Mouse (Mus musculus) CH12.LX (cell line): ENCODE data around the gene Fam57a. TPM values are rescaled to one million over a fixed set of nuclear protein-coding genes. Genes with fewer than 3 reads are reported as not detected.
A peak's percentile ranks its signal among the peaks of the same experiment; 100 is the strongest.

ENCODE experiments used
- DNase-seq: peaks from one replicate; pipeline ENCODE4 v3.0.0-alpha.2; 2013; ENCODE audit errors: extremely low read depth
- H3K27ac ChIP-seq: 2 replicates; pipeline ENCODE4 v1.5.1; 2012; ENCODE audit warnings: low read depth, mild to moderate bottlenecking, control low read depth, moderate library complexity; ENCODE audit not compliant: insufficient read depth
- H3K27me3 ChIP-seq: replicated peaks from 2 replicates; pipeline ENCODE3; 2012; ENCODE audit warnings: inconsistent platforms
- H3K36me3 ChIP-seq, 2 experiments: replicated peaks in 1 of 2; 2 replicates each; pipeline versions ENCODE3 to v1.6.1; 2012; ENCODE audit warnings: inconsistent platforms in 1 of 2, low read length in 1 of 2, mild to moderate bottlenecking in 1 of 2, mixed read lengths in 1 of 2, moderate library complexity in 1 of 2; ENCODE audit not compliant: control insufficient read depth in 1 of 2, insufficient read depth in 1 of 2
- H3K4me1 ChIP-seq, 2 experiments: 2 replicates each; pipeline ENCODE4 v1.6.1; 2012; ENCODE audit warnings: inconsistent platforms in 1 of 2, moderate library complexity in 1 of 2; ENCODE audit not compliant: insufficient read depth in 2 of 2, control insufficient read depth in 1 of 2
- H3K4me2 ChIP-seq: 2 replicates; pipeline ENCODE4 v1.6.1; 2012; ENCODE audit warnings: low read depth, mild to moderate bottlenecking, control low read depth; ENCODE audit not compliant: poor library complexity, insufficient read depth, severe bottlenecking
- H3K4me3 ChIP-seq, 3 experiments: fragments of 150-350 bp in 1 of 3; sonication (generic) in 1 of 3; replicated peaks in 1 of 3; 2 replicates each; pipeline versions ENCODE3 to v1.5.1; 2011 to 2012; ENCODE audit warnings: low read depth in 2 of 3, low read length in 2 of 3, mild to moderate bottlenecking in 2 of 3, moderate library complexity in 2 of 3, control low read depth in 1 of 3, improper control_type of control experiment in 1 of 3, inconsistent platforms in 1 of 3, mixed read lengths in 1 of 3; ENCODE audit not compliant: poor library complexity in 1 of 3
- H3K79me2 ChIP-seq: replicated peaks from 2 replicates; pipeline ENCODE4 v1.6.1; 2012; ENCODE audit warnings: mild to moderate bottlenecking, moderate library complexity; ENCODE audit not compliant: control insufficient read depth, poor library complexity, insufficient read depth, severe bottlenecking; ENCODE audit errors: extremely low read depth
- H3K9ac ChIP-seq: 2 replicates; pipeline ENCODE4 v1.6.1; 2012; ENCODE audit warnings: low read depth, mild to moderate bottlenecking, control low read depth, moderate library complexity; ENCODE audit not compliant: insufficient read depth
- H3K9me3 ChIP-seq: replicated peaks from 2 replicates; pipeline ENCODE3; 2012; ENCODE audit warnings: low read length, inconsistent platforms, mixed read lengths
- BHLHE40 ChIP-seq: IDR thresholded peaks from 2 replicates; pipeline ENCODE4 v1.6.1; 2011; ENCODE audit warnings: mild to moderate bottlenecking, low read depth, low read length, improper control_type of control experiment
- CHD1 ChIP-seq: IDR thresholded peaks from 2 replicates; pipeline ENCODE4 v1.6.1; 2012; ENCODE audit warnings: low read depth, low read length, improper control_type of control experiment, inconsistent platforms
- CHD2 ChIP-seq: IDR thresholded peaks from 2 replicates; pipeline ENCODE4 v1.6.1; 2011; ENCODE audit warnings: low read length, improper control_type of control experiment
- CTCF ChIP-seq, 2 experiments: IDR thresholded peaks in 1 of 2; conservative IDR thresholded peaks in 1 of 2; 2 replicates each; pipeline ENCODE4 v1.5.1; 2011 to 2012; ENCODE audit warnings: low read depth in 2 of 2, low read length in 2 of 2, improper control_type of control experiment in 1 of 2, inconsistent platforms in 1 of 2, mild to moderate bottlenecking in 1 of 2, moderate library complexity in 1 of 2
- ETS1 ChIP-seq: conservative IDR thresholded peaks from 2 replicates; pipeline ENCODE4 v1.6.1; 2012; ENCODE audit warnings: low read depth, mild to moderate bottlenecking, inconsistent platforms, low read length, improper control_type of control experiment, moderate library complexity
- GABPA ChIP-seq: IDR thresholded peaks from 2 replicates; pipeline ENCODE4 v1.6.1; 2012; ENCODE audit warnings: low read depth, low read length, improper control_type of control experiment, inconsistent platforms; ENCODE audit not compliant: insufficient replicate concordance
- HCFC1 ChIP-seq: IDR thresholded peaks from 2 replicates; pipeline ENCODE4 v1.6.1; 2012; ENCODE audit warnings: low read depth, mild to moderate bottlenecking, inconsistent platforms, low read length, improper control_type of control experiment
- IRF4 ChIP-seq: IDR thresholded peaks from 2 replicates; pipeline ENCODE4 v1.6.1; 2014; ENCODE audit warnings: low read depth, mild to moderate bottlenecking, inconsistent platforms, low read length, improper control_type of control experiment
- JUND ChIP-seq: conservative IDR thresholded peaks from 2 replicates; pipeline ENCODE4 v1.6.1; 2011; ENCODE audit warnings: low read depth, low read length, improper control_type of control experiment
- MAFK ChIP-seq: IDR thresholded peaks from 2 replicates; pipeline ENCODE4 v1.6.1; 2011; ENCODE audit warnings: low read length, improper control_type of control experiment; ENCODE audit not compliant: insufficient replicate concordance
- MAZ ChIP-seq: IDR thresholded peaks from 2 replicates; pipeline ENCODE4 v1.6.1; 2012; ENCODE audit warnings: low read depth, mild to moderate bottlenecking, inconsistent platforms, low read length, improper control_type of control experiment, moderate library complexity
- MEF2A ChIP-seq: IDR thresholded peaks from 2 replicates; pipeline ENCODE4 v1.6.1; 2014; ENCODE audit warnings: low read depth, mild to moderate bottlenecking, inconsistent platforms, low read length, improper control_type of control experiment, borderline replicate concordance
- MXI1 ChIP-seq: IDR thresholded peaks from 2 replicates; pipeline ENCODE4 v1.6.1; 2011; ENCODE audit warnings: mild to moderate bottlenecking, low read depth, low read length, improper control_type of control experiment
- NELFE ChIP-seq: IDR thresholded peaks from 2 replicates; pipeline ENCODE4 v1.6.1; 2011; ENCODE audit warnings: low read depth, low read length, improper control_type of control experiment
- POLR2AphosphoS2 ChIP-seq: IDR thresholded peaks from 2 replicates; pipeline ENCODE4 v1.6.1; 2011; ENCODE audit warnings: low read depth, low read length, improper control_type of control experiment
- RCOR1 ChIP-seq: conservative IDR thresholded peaks from 2 replicates; pipeline ENCODE4 v1.6.1; 2012; ENCODE audit warnings: low read depth, mild to moderate bottlenecking, inconsistent platforms, low read length, improper control_type of control experiment
- SIN3A ChIP-seq: IDR thresholded peaks from 2 replicates; pipeline ENCODE4 v1.6.1; 2012; ENCODE audit warnings: low read length, improper control_type of control experiment, inconsistent platforms
- SMC3 ChIP-seq: IDR thresholded peaks from 2 replicates; pipeline ENCODE4 v1.6.1; 2011; ENCODE audit warnings: low read depth, low read length, improper control_type of control experiment
- UBTF ChIP-seq: IDR thresholded peaks from 2 replicates; pipeline ENCODE4 v1.6.1; 2012; ENCODE audit warnings: low read depth, mild to moderate bottlenecking, inconsistent platforms, low read length, improper control_type of control experiment, moderate library complexity
- USF1 ChIP-seq: IDR thresholded peaks from 2 replicates; pipeline ENCODE4 v1.6.1; 2014; ENCODE audit warnings: low read depth, mild to moderate bottlenecking, inconsistent platforms, low read length, improper control_type of control experiment
- USF2 ChIP-seq: conservative IDR thresholded peaks from 2 replicates; pipeline ENCODE4 v1.6.1; 2011; ENCODE audit warnings: low read depth, low read length, improper control_type of control experiment
- ZNF384 ChIP-seq: IDR thresholded peaks from 2 replicates; pipeline ENCODE4 v1.6.1; 2012; ENCODE audit warnings: low read depth, low read length, improper control_type of control experiment, inconsistent platforms
- dilution Hi-C: fragments of 300-500 bp; cut with MboI; formaldehyde crosslinking; loops from 2 replicates; pipeline ENCODE4 v1.14.3; 2020; ENCODE audit warnings: low sequenced_read_pairs; ENCODE audit not compliant: extremely low pct_unique_long_range_greater_than_20kb, extremely low pct_ligation_motif_present
- in situ Hi-C: fragments of 300-500 bp; cut with MboI; formaldehyde crosslinking; loops from 3 replicates; pipeline ENCODE4 v1.14.3; 2019; ENCODE audit warnings: low sequenced_read_pairs, low pct_ligation_motif_present, low pct_unique_long_range_greater_than_20kb, mixed read lengths
- polyA plus RNA-seq: library from polyadenylated mRNA; unstranded; fragments of >175 nt; gene quantifications from 2 replicates; pipeline ENCODE4 v1.2.1, GENCODE M21; 2012; ENCODE audit warnings: low read depth; ENCODE audit not compliant: insufficient read length
- total RNA-seq, 2 experiments: library from RNA; depleted of rRNA; stranded (reverse); fragments of 300-350 nt in 1 of 2; fragments of >200 nt in 1 of 2; gene quantifications; 2 replicates each; pipeline ENCODE4 v1.2.3; 2012 to 2014

Gene Fam57a
- total and polyA plus RNA-seq, 3 experiments, result 3.9 to 10.2 (median 7.0) TPM

- Histone ChIP-seq H3K9me3 (no peaks in the 10 kb centered on the region), H3K4me2 (no peak overlapping the region), H3K4me3 (no peak overlapping the region), H3K79me2 (peaks cover 18% of the 10 kb centered on the region), H3K27me3 (no peaks in the 10 kb centered on the region), H3K9ac (no peak overlapping the region), H3K27ac (no peak overlapping the region), H3K4me1 (peaks cover 4 to 30% of the 10 kb centered on the region in 2 experiments), H3K36me3 (peaks cover 32 to 63% of the 10 kb centered on the region in 2 experiments)
- in situ Hi-C loops (no loop called here), dilution Hi-C loops (no loop called here)
- DNase-seq, result no peak
- TF ChIP-seq MAFK (peak; percentile 86), HCFC1 (no peak), POLR2AphosphoS2 (no peak), ZNF384 (no peak), IRF4 (no peak), CHD1 (no peak)
- TF ChIP-seq, all 38 proteins: peak for 1
These were observed 67.0 kb downstream of the Fam57a start for GRCm38 (mm10) chr11:76246439-76246838.

- dilution Hi-C loops, result no loop called here
- H3K27ac ChIP-seq, result no peak overlapping the region
- no peak overlapping the region for H3K4me3 ChIP-seq
- H3K4me2 ChIP-seq, result no peak overlapping the region
- peaks cover 18% of the 10 kb centered on the region for H3K79me2 ChIP-seq
- TF ChIP-seq MXI1, result no peak
- TF ChIP-seq MEF2A, result no peak
- TF ChIP-seq USF2, result no peak
- peak in 1 of 2 experiments; percentile 35; a peak in 2 of 4 replicates for TF ChIP-seq CTCF (conservative IDR thresholded peaks at IDR 0.05 in 1 of 2, IDR thresholded peaks at IDR 0.05 in 1 of 2; ENCODE audit: low read depth in 2 of 2, low read length in 2 of 2)
- no peak for TF ChIP-seq UBTF
- TF ChIP-seq SIN3A, result no peak
- TF ChIP-seq, all 38 proteins: peak for 1
- H3K27me3 ChIP-seq, result no peaks in the 10 kb centered on the region
- no peak for DNase-seq
- in situ Hi-C loops, result no loop called here
- peaks cover 32 to 69% of the 10 kb centered on the region in 2 experiments for H3K36me3 ChIP-seq
- H3K9me3 ChIP-seq, result no peaks in the 10 kb centered on the region
- H3K9ac ChIP-seq, result no peak overlapping the region
- H3K4me1 ChIP-seq, result peaks cover 4 to 22% of the 10 kb centered on the region in 2 experiments
These were observed 67.8 kb downstream of the Fam57a start for GRCm38 (mm10) chr11:76247239-76247638.

GRCm38 (mm10) chr11:76252036-76252435 is 72.6 kb downstream of the Fam57a start:
- TF ChIP-seq HCFC1 (no peak), JUND (no peak), GABPA (no peak), ETS1 (no peak), USF2 (no peak), CHD2 (no peak), SMC3 (no peak), NELFE (no peak), BHLHE40 (no peak), MAZ (no peak), USF1 (no peak), RCOR1 (no peak)
- H3K9ac ChIP-seq, result no peak overlapping the region
- H3K27ac ChIP-seq, result no peak overlapping the region
- no peaks in the 10 kb centered on the region for H3K27me3 ChIP-seq
- H3K4me2 ChIP-seq, result no peak overlapping the region
- peaks cover 0 to 15% of the 10 kb centered on the region in 2 experiments; a peak in 2 of 4 replicates for H3K4me1 ChIP-seq
- H3K79me2 ChIP-seq, result no peaks in the 10 kb centered on the region
- in situ Hi-C loops (loop anchor here (5.0 to 10.0 kb wide), 2 partner anchors 150 to 253 kb away; no protein-coding TSS in a partner anchor), dilution Hi-C loops (no loop called here)
- H3K4me3 ChIP-seq, result no peak overlapping the region
- H3K9me3 ChIP-seq, result no peaks in the 10 kb centered on the region
- H3K36me3 ChIP-seq, result peaks cover 30 to 80% of the 10 kb centered on the region in 2 experiments
- DNase-seq, result no peak
